Mouse (Mus musculus) cortical plate, adult 2 months (tissue): ENCODE measurements around the gene Icam4.

Experiments used
- CTCF ChIP-seq: fragments of 200-500 bp; IDR thresholded peaks from 2 replicates; pipeline ENCODE4 v1.5.1; 2011; ENCODE audit warnings: mild to moderate bottlenecking, control low read depth, low read length; ENCODE audit not compliant: insufficient read depth; ENCODE audit errors: extremely low read depth
- POLR2A ChIP-seq: fragments of 200-500 bp; IDR thresholded peaks from 2 replicates; pipeline ENCODE4 v1.6.1; 2011; ENCODE audit warnings: mild to moderate bottlenecking, low read length, control low read depth; ENCODE audit not compliant: insufficient read depth; ENCODE audit errors: extremely low read depth

DNA sequence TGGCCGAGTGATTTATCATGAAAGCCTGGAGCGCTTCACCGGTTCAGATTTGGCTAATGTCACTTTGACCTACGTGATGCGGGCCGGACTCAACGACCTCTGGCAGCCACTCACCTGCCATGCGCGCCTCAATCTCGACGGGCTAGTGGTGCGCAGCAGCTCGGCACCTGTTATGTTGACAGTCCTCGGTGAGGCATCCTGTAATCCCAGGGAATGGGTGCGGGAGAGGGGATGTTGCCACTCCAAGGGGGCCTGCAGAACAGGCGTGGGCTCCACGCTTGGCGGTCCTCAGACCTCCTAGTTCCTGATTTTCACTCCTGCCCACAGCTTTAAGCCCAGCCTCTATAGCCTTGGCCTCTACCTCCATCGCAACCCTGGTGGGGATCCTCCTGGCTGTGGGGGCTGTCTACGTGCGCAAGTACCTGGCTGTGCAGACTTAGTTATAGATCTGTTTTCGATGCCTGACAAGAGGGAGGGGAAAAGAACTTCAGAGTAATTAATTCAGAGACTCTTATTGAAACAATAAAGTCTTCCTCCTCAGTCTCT, 955 bp downstream of the Icam4 start:
- TF ChIP-seq CTCF (no peak), POLR2A (no peak)
